Mouse (Mus musculus) left cerebral cortex, postnatal 4 days (tissue): ENCODE measurements around the gene Hcn3. TPM values are rescaled to one million over a fixed set of nuclear protein-coding genes. Genes with fewer than 3 reads are reported as not detected.

Experiments
- DNase-seq: peaks from one replicate; pipeline ENCODE4 v3.0.0-alpha.2; 2022
- intact Hi-C: fragments of 180-260 bp; cut with DNase I; formaldehyde crosslinking; loops from one replicate; pipeline ENCODE4 v1.15.1; 2025
- total RNA-seq, 2 experiments: library from RNA; stranded (reverse); gene quantifications; 2 replicates each; pipeline ENCODE4 v1.2.3; 2021

The Hcn3 gene
- total RNA-seq, 2 experiments from 2014 or later = 68.6 to 73.1 TPM

- DNase-seq = peak; percentile 96
- intact Hi-C loops = no loop called here
Measured at GRCm38 (mm10) chr3:89101812-89102494, 58.0 kb downstream of the Hcn3 start, which contains the start of gene Fdps. Gene Fdps (minus strand): TSS chr3:89101959.

DNA sequence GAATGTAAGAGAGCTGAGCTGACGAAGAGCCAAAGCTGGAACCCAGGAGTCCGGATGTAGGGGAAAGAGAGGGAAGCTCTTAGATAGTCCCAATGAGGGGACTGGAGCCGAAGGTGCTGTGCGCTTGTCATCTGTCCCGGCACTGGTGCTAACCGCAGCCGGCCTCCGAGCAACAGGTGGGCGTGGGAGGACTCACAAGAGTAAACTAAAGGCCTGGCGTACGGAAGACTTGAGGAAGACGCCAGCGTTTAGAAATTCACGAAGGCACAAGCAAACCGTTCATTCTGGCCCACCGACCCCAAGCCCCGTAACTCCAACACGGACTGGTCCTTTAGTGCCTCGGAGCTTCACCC lies 58.6 kb downstream of the Hcn3 start:
- DNase-seq = peak; percentile 41
- intact Hi-C loops = no loop called here

- intact Hi-C loops = no loop called here
Measured at GRCm38 (mm10) chr3:89100811-89101210, 59.2 kb downstream of the Hcn3 start, which contains the start of gene Gm43738. Gene Gm43738 (minus strand): TSS chr3:89101099.

More at GRCm38 (mm10) chr3:89100811-89101210, 59.2 kb downstream of the Hcn3 start, which contains the start of gene Gm43738:
- DNase-seq = peak; percentile 38

Other genes with a start within 250 kb of the Hcn3 start
- gene Msto1, start 246.2 kb downstream of the Hcn3 start, total RNA-seq = 10 to 100 TPM; 31.3 to 33.1 TPM
- gene Ash1l, start 209.6 kb downstream of the Hcn3 start, total RNA-seq = 10 to 100 TPM; 65.7 to 66.2 TPM
- 100 to 1,000 TPM in 1 of 2 experiments, 10 to 100 TPM in 1; 95.8 to 108 TPM for gene Dap3, start 209.0 kb downstream of the Hcn3 start, total RNA-seq
- gene Rusc1, start 66.9 kb downstream of the Hcn3 start, total RNA-seq = 100 to 1,000 TPM; 189 to 196 TPM
- gene Gm43738, start 59.1 kb downstream of the Hcn3 start, total RNA-seq = not detected
- 100 to 1,000 TPM; 314 to 352 TPM for gene Fdps, start 58.2 kb downstream of the Hcn3 start, total RNA-seq
- under 1 TPM; 0.14 to 0.66 TPM for gene Pklr, start 24.1 kb downstream of the Hcn3 start, total RNA-seq
- gene Clk2, start 4.6 kb upstream of the Hcn3 start, total RNA-seq = 10 to 100 TPM; 53.8 to 56.6 TPM
- 10 to 100 TPM; 85.3 to 89.7 TPM for gene Scamp3, start 17.3 kb upstream of the Hcn3 start, total RNA-seq
- gene Fam189b, start 22.9 kb upstream of the Hcn3 start, total RNA-seq = 10 to 100 TPM; 51.4 to 56.2 TPM
- 10 to 100 TPM; 61.3 to 62.2 TPM for gene Gba, start 42.7 kb upstream of the Hcn3 start, total RNA-seq
- 100 to 1,000 TPM in 1 of 2 experiments, 10 to 100 TPM in 1; 99.0 to 109 TPM for gene Thbs3, start 55.0 kb upstream of the Hcn3 start, total RNA-seq
- 100 to 1,000 TPM in 1 of 2 experiments, 10 to 100 TPM in 1; 99.1 to 106 TPM for gene Mtx1, start 66.9 kb upstream of the Hcn3 start, total RNA-seq
- gene Muc1, start 68.9 kb upstream of the Hcn3 start, total RNA-seq = 1 to 10 TPM; 1.0 to 2.0 TPM
- gene Krtcap2, start 85.8 kb upstream of the Hcn3 start, total RNA-seq = 100 to 1,000 TPM in 1 of 2 experiments, 10 to 100 TPM in 1; 86.2 to 106 TPM
- 100 to 1,000 TPM; 128 to 133 TPM for gene Trim46, start 86.1 kb upstream of the Hcn3 start, total RNA-seq
- 10 to 100 TPM; 54.0 to 59.7 TPM for gene Dpm3, start 99.2 kb upstream of the Hcn3 start, total RNA-seq
- gene Slc50a1, start 110.4 kb upstream of the Hcn3 start, total RNA-seq = 10 to 100 TPM; 17.3 to 21.3 TPM
- 1 to 10 TPM; 5.0 to 6.4 TPM for gene Efna1, start 120.9 kb upstream of the Hcn3 start, total RNA-seq
- gene Efna3, start 162.8 kb upstream of the Hcn3 start, total RNA-seq = 10 to 100 TPM; 64.7 to 66.2 TPM
- gene Efna4, start 177.8 kb upstream of the Hcn3 start, total RNA-seq = 1 to 10 TPM; 5.7 to 7.4 TPM
- 10 to 100 TPM; 84.1 to 91.0 TPM for gene Adam15, start 189.8 kb upstream of the Hcn3 start, total RNA-seq
- gene Dcst2, start 201.8 kb upstream of the Hcn3 start, total RNA-seq = under 1 TPM; 0.74 to 0.92 TPM
- gene Dcst1, start 205.1 kb upstream of the Hcn3 start, total RNA-seq = under 1 TPM; 0.22 to 0.97 TPM
- gene Zbtb7b, start 234.6 kb upstream of the Hcn3 start, total RNA-seq = 1 to 10 TPM; 3.3 to 3.8 TPM
- 1 to 10 TPM in 1 of 2 experiments, under 1 TPM in 1; 0.54 to 4.5 TPM for gene Lenep, start 242.6 kb upstream of the Hcn3 start, total RNA-seq